Mouse (Mus musculus) stomach, embryonic 15.5 days (tissue): ENCODE data around the gene Vav2. TPM values are rescaled to one million over a fixed set of nuclear protein-coding genes. Genes with fewer than 3 reads are reported as not detected.

Source experiments
- ATAC-seq: fragments of 200-750 bp; cut with Nextera tagmentation; 2 replicates; pipeline ENCODE4 v1.8.0; 2017; ENCODE audit warnings: low read depth, moderate number of reproducible peaks, moderate TSS enrichment; ENCODE audit not compliant: insufficient read depth, low FRiP score
- H3K27ac ChIP-seq: fragments of 300-500 bp; sonication (generic); 2 replicates; pipeline ENCODE4 v1.5.1; 2015; ENCODE audit warnings: mild to moderate bottlenecking, inconsistent platforms
- H3K27me3 ChIP-seq: fragments of 300-500 bp; sonication (generic); replicated peaks from 2 replicates; pipeline ENCODE4 v1.6.1; 2015; ENCODE audit warnings: inconsistent platforms
- H3K36me3 ChIP-seq: fragments of 300-500 bp; sonication (generic); 2 replicates; pipeline ENCODE4 v1.6.1; 2015; ENCODE audit warnings: inconsistent platforms
- H3K4me1 ChIP-seq: fragments of 300-500 bp; sonication (generic); 2 replicates; pipeline ENCODE4 v1.6.1; 2015; ENCODE audit warnings: inconsistent platforms
- H3K4me2 ChIP-seq: fragments of 300-500 bp; sonication (generic); 2 replicates; pipeline ENCODE4 v1.6.1; 2015; ENCODE audit warnings: mild to moderate bottlenecking, inconsistent platforms
- H3K4me3 ChIP-seq: fragments of 300-500 bp; sonication (generic); replicated peaks from 2 replicates; pipeline ENCODE4 v1.5.1; 2015; ENCODE audit warnings: inconsistent platforms
- H3K9ac ChIP-seq: fragments of 300-500 bp; sonication (generic); 2 replicates; pipeline ENCODE4 v1.6.1; 2015; ENCODE audit warnings: inconsistent platforms
- H3K9me3 ChIP-seq: fragments of 300-500 bp; sonication (generic); 2 replicates; pipeline ENCODE4 v1.6.1; 2016; ENCODE audit warnings: inconsistent platforms
- WGBS: fragments of 180-500 bp; shearing (Covaris S2); methylation state at CpG from one replicate; pipeline ENCODE4 v1.1.7; 2015; 5-methylcytosine and 5-hydroxymethylcytosine counted together
- polyA plus RNA-seq: library from polyadenylated mRNA; unstranded; fragments of >200 nt; fragmentation: Nextera tagmentation; extraction: Ambion mirVana; gene quantifications from 2 replicates; pipeline ENCODE4 v1.2.1, GENCODE M21; 2015

The Vav2 gene
- polyA plus RNA-seq, 1 experiment from 2014 or later, result 7.0 TPM

GRCm38 (mm10) chr2:27461881-27462660 lies 35.2 kb upstream of the Vav2 start:
- Histone ChIP-seq H3K9me3 (no peaks in the 10 kb centered on the region), H3K4me3 (no peak overlapping the region), H3K36me3 (peaks cover 66% of the 10 kb centered on the region), H3K4me2 (no peak overlapping the region), H3K4me1 (no peaks in the 10 kb centered on the region), H3K27me3 (no peaks in the 10 kb centered on the region), H3K9ac (no peak overlapping the region), H3K27ac (no peak overlapping the region)
- ATAC-seq, result no peak
- 79% methylated on average over 4 of the region's 4 CpGs for WGBS

GRCm38 (mm10) chr2:27460651-27461050 lies 33.8 kb upstream of the Vav2 start:
- Histone ChIP-seq H3K9ac (no peak overlapping the region), H3K4me1 (no peaks in the 10 kb centered on the region), H3K9me3 (no peaks in the 10 kb centered on the region), H3K36me3 (peaks cover 78% of the 10 kb centered on the region), H3K4me2 (no peak overlapping the region), H3K27ac (no peak overlapping the region), H3K27me3 (no peaks in the 10 kb centered on the region), H3K4me3 (no peak overlapping the region)
- no peak for ATAC-seq
- WGBS, result 70% methylated on average over 9 of the region's 9 CpGs

GRCm38 (mm10) chr2:27460163-27460562 lies 33.3 kb upstream of the Vav2 start:
- no peak for ATAC-seq
- no peaks in the 10 kb centered on the region for H3K4me1 ChIP-seq
- WGBS, result 82% methylated on average over 5 of the region's 5 CpGs
- H3K4me2 ChIP-seq, result no peak overlapping the region
- H3K27ac ChIP-seq, result no peak overlapping the region
- H3K27me3 ChIP-seq, result no peaks in the 10 kb centered on the region
- H3K9ac ChIP-seq, result no peak overlapping the region
- H3K4me3 ChIP-seq, result no peak overlapping the region
- no peaks in the 10 kb centered on the region for H3K9me3 ChIP-seq
- peaks cover 83% of the 10 kb centered on the region for H3K36me3 ChIP-seq

- Histone ChIP-seq H3K9me3 (no peaks in the 10 kb centered on the region), H3K4me3 (no peak overlapping the region), H3K4me1 (no peaks in the 10 kb centered on the region), H3K4me2 (no peak overlapping the region), H3K27ac (no peak overlapping the region), H3K9ac (no peak overlapping the region), H3K27me3 (no peaks in the 10 kb centered on the region), H3K36me3 (peaks cover 87% of the 10 kb centered on the region)
- WGBS, result 87% methylated on average over 7 of the region's 7 CpGs
- no peak for ATAC-seq
Measured at GRCm38 (mm10) chr2:27459735-27460134, 32.9 kb upstream of the Vav2 start.

- no peak overlapping the region for H3K27ac ChIP-seq
- 79% methylated on average over 14 of the region's 14 CpGs for WGBS
- no peaks in the 10 kb centered on the region for H3K9me3 ChIP-seq
- H3K9ac ChIP-seq, result no peak overlapping the region
- H3K27me3 ChIP-seq, result no peaks in the 10 kb centered on the region
- no peak for ATAC-seq
- H3K4me1 ChIP-seq, result no peaks in the 10 kb centered on the region
- no peak overlapping the region for H3K4me3 ChIP-seq
- H3K4me2 ChIP-seq, result no peak overlapping the region
- peaks cover 86% of the 10 kb centered on the region for H3K36me3 ChIP-seq
Measured at GRCm38 (mm10) chr2:27450226-27450625, 23.4 kb upstream of the Vav2 start.

GRCm38 (mm10) chr2:27447782-27448181 lies 20.9 kb upstream of the Vav2 start:
- no peak overlapping the region for H3K4me3 ChIP-seq
- ATAC-seq, result no peak
- H3K27ac ChIP-seq, result no peak overlapping the region
- H3K4me2 ChIP-seq, result no peak overlapping the region
- H3K9ac ChIP-seq, result no peak overlapping the region
- H3K36me3 ChIP-seq, result peaks cover 72% of the 10 kb centered on the region
- WGBS, result 90% methylated on average over 5 of the region's 5 CpGs
- no peaks in the 10 kb centered on the region for H3K27me3 ChIP-seq
- no peaks in the 10 kb centered on the region for H3K9me3 ChIP-seq
- H3K4me1 ChIP-seq, result peaks cover 6% of the 10 kb centered on the region; the same call in 1 of the 2 replicates

GRCm38 (mm10) chr2:27446812-27447211 lies 20.0 kb upstream of the Vav2 start:
- 90% methylated on average over 8 of the region's 8 CpGs for WGBS
- H3K27ac ChIP-seq, result no peak overlapping the region
- no peak overlapping the region for H3K4me3 ChIP-seq
- H3K4me2 ChIP-seq, result no peak overlapping the region
- no peaks in the 10 kb centered on the region for H3K27me3 ChIP-seq
- no peaks in the 10 kb centered on the region for H3K9me3 ChIP-seq
- peaks cover 65% of the 10 kb centered on the region for H3K36me3 ChIP-seq
- ATAC-seq, result no peak
- no peak overlapping the region for H3K9ac ChIP-seq
- H3K4me1 ChIP-seq, result peaks cover 9% of the 10 kb centered on the region; the same call in 1 of the 2 replicates

GRCm38 (mm10) chr2:27445910-27446309 lies 19.1 kb upstream of the Vav2 start:
- H3K4me2 ChIP-seq, result no peak overlapping the region
- H3K4me3 ChIP-seq, result no peak overlapping the region
- peaks cover 11% of the 10 kb centered on the region; the same call in 1 of the 2 replicates for H3K4me1 ChIP-seq
- H3K27me3 ChIP-seq, result no peaks in the 10 kb centered on the region
- H3K36me3 ChIP-seq, result peaks cover 56% of the 10 kb centered on the region
- ATAC-seq, result no peak
- H3K9ac ChIP-seq, result no peak overlapping the region
- no peaks in the 10 kb centered on the region for H3K9me3 ChIP-seq
- 85% methylated on average over 3 of the region's 3 CpGs for WGBS
- H3K27ac ChIP-seq, result no peak overlapping the region

- Histone ChIP-seq H3K9ac (no peak overlapping the region), H3K27ac (no peak overlapping the region), H3K4me1 (peaks cover 11% of the 10 kb centered on the region; the same call in 1 of the 2 replicates), H3K4me3 (peak overlapping the region; percentile 56; the same call in 1 of the 2 replicates), H3K4me2 (peak overlapping the region; percentile 66; the same call in 1 of the 2 replicates), H3K27me3 (no peaks in the 10 kb centered on the region), H3K9me3 (no peaks in the 10 kb centered on the region), H3K36me3 (peaks cover 33% of the 10 kb centered on the region)
- no peak for ATAC-seq
- 76% methylated on average over 5 of the region's 5 CpGs for WGBS
Measured at GRCm38 (mm10) chr2:27443450-27443708, 16.5 kb upstream of the Vav2 start.

GRCm38 (mm10) chr2:27442708-27443449 lies 16.0 kb upstream of the Vav2 start:
- Histone ChIP-seq H3K36me3 (peaks cover 28% of the 10 kb centered on the region), H3K27ac (peak overlapping the region; percentile 6), H3K4me2 (peak overlapping the region; percentile 66), H3K4me1 (peaks cover 13% of the 10 kb centered on the region), H3K4me3 (peak overlapping the region; percentile 56), H3K9ac (peak overlapping the region; percentile 3; the same call in 1 of the 2 replicates), H3K27me3 (no peaks in the 10 kb centered on the region), H3K9me3 (no peaks in the 10 kb centered on the region)
- 33% methylated on average over 20 of the region's 20 CpGs for WGBS
- peak; percentile 33 for ATAC-seq

- Histone ChIP-seq H3K9ac (peak within 1 kb of the TSS; percentile 3; the same call in 1 of the 2 replicates), H3K27ac (peak within 1 kb of the TSS; percentile 73), H3K4me1 (peaks cover 14% of the 10 kb centered on the region), H3K4me3 (peak within 1 kb of the TSS; percentile 56), H3K9me3 (no peaks in the 10 kb centered on the region), H3K36me3 (peaks cover 22% of the 10 kb centered on the region), H3K4me2 (peak within 1 kb of the TSS; percentile 66), H3K27me3 (no peaks in the 10 kb centered on the region)
- ATAC-seq, result peak; percentile 88
- 1% methylated on average over 36 of the region's 36 CpGs for WGBS
Measured at GRCm38 (mm10) chr2:27441767-27442707, 15.2 kb upstream of the Vav2 start, which contains the start of gene Brd3os. Gene Brd3os, plus strand, starts transcription at chr2:27442324.
